Comparison of ENCODE assay signal across 15 mouse cellular contexts in genomic region chr15:77219571-77219970, GRCm38 (mm10).
DNase-seq lines count a peak whose midpoint lies in the region; ATAC-seq and TF ChIP-seq lines count a peak whose summit lies in the region.
"Had no signal": no experiment of that assay in that cellular context is flagged by ENCODE, and none has a peak within 500 bp of the region (broad histone marks: within the 10 kb centered on the region; RNA-seq: fewer than 3 reads in every experiment).

No protein-coding gene starts in this region.

- intact Hi-C loops in left cerebral cortex, adult 2 months (cut with DNase I) = no loop called here
- intact Hi-C loops in left cerebral cortex, postnatal 4 days (cut with DNase I) = no loop called here

- ATAC-seq in stomach, embryonic 16.5 days (ENCODE audit: insufficient read depth, low FRiP score) = no peak

- TF ChIP-seq CTCF in left cerebral cortex, adult 2 months (IDR thresholded peaks at IDR 0.05) = no peak

- DNase-seq in heart, embryonic 10.5 days (ENCODE audit: low spot score) = no peak
- no peak for DNase-seq in heart, adult 8-10 months (ENCODE audit: low spot score)
- DNase-seq in left cerebral cortex, adult 2 months (ENCODE audit: extremely low spot score in 1 of 2, low spot score in 2 of 2) = no peak
- DNase-seq in left cerebral cortex, postnatal 4 days = no peak
- DNase-seq in NIH3T3 (ENCODE audit: low read depth) (peak; percentile 50), adipocyte (ENCODE audit: low spot score) (no peak)
- DNase-seq: layer of hippocampus, adult 9-11 months; retina, postnatal 1 day; spleen, adult 18-20 months; thymus, postnatal 14 days had no signal

- peak overlapping the region; percentile 60 for H3K27ac ChIP-seq in heart, embryonic 10.5 days
- H3K27ac ChIP-seq in left cerebral cortex, adult 2 months = peak overlapping the region; percentile 19; the same call in 1 of the 2 replicates
- H3K27ac ChIP-seq in stomach, embryonic 16.5 days (ENCODE audit: low read length) = peak overlapping the region; percentile 36; the same call in 1 of the 2 replicates
- H3K27ac ChIP-seq: lung, embryonic 15.5 days; stomach, embryonic 15.5 days had no signal

- no peaks in the 10 kb centered on the region for H3K36me3 ChIP-seq in heart, embryonic 10.5 days
- H3K36me3 ChIP-seq in stomach, embryonic 16.5 days (ENCODE audit: control insufficient read depth, insufficient read depth, low read length) = no peaks in the 10 kb centered on the region
- H3K36me3 ChIP-seq: lung, embryonic 15.5 days; stomach, embryonic 15.5 days had no signal

- no peaks in the 10 kb centered on the region for H3K9me3 ChIP-seq in heart, embryonic 10.5 days
- H3K9me3 ChIP-seq in stomach, embryonic 16.5 days (replicated peaks; ENCODE audit: control insufficient read depth, low read length) = no peaks in the 10 kb centered on the region
- H3K9me3 ChIP-seq: lung, embryonic 15.5 days; megakaryocyte, embryonic 14.5 days; stomach, embryonic 15.5 days had no signal

- H3K4me1 ChIP-seq in heart, embryonic 10.5 days = peaks cover 56% of the 10 kb centered on the region
- peaks cover 27% of the 10 kb centered on the region for H3K4me1 ChIP-seq in stomach, embryonic 16.5 days (ENCODE audit: control insufficient read depth, insufficient read depth, low read length)
- H3K4me1 ChIP-seq: megakaryocyte, embryonic 14.5 days had no signal

- H3K4me3 ChIP-seq in heart, embryonic 10.5 days = no peak overlapping the region
- H3K4me3 ChIP-seq in left cerebral cortex, adult 2 months = no peak overlapping the region
- no peak overlapping the region for H3K4me3 ChIP-seq in stomach, embryonic 16.5 days (replicated peaks; ENCODE audit: low read length)
- H3K4me3 ChIP-seq: lung, embryonic 15.5 days; megakaryocyte, embryonic 14.5 days; stomach, embryonic 15.5 days had no signal

- H3K9ac ChIP-seq in stomach, embryonic 16.5 days (ENCODE audit: low read length) = no peak overlapping the region
- H3K9ac ChIP-seq: lung, embryonic 15.5 days; stomach, embryonic 15.5 days had no signal

- no peaks in the 10 kb centered on the region for H3K27me3 ChIP-seq in heart, embryonic 10.5 days (ENCODE audit: insufficient read depth, poor library complexity, severe bottlenecking)
- H3K27me3 ChIP-seq in stomach, embryonic 16.5 days (ENCODE audit: control insufficient read depth, insufficient read depth, low read length) = no peaks in the 10 kb centered on the region
- H3K27me3 ChIP-seq: lung, embryonic 15.5 days; stomach, embryonic 15.5 days had no signal

- no peak overlapping the region for H3K4me2 ChIP-seq in stomach, embryonic 16.5 days (ENCODE audit: low read depth, low read length)
- H3K4me2 ChIP-seq: liver, embryonic 11.5 days; lung, embryonic 15.5 days; stomach, embryonic 15.5 days had no signal

- WGBS in heart, embryonic 10.5 days = 50% methylated on average over 1 of the region's 1 CpGs
- WGBS in stomach, embryonic 16.5 days = 64% methylated on average over 1 of the region's 1 CpGs
